Mouse (Mus musculus): ENCODE measurements around the gene Nhlrc4. TPM values are rescaled to one million over a fixed set of nuclear protein-coding genes. Genes with fewer than 3 reads are reported as not detected.

Nhlrc4 gene
- polyA plus RNA-seq, 1 experiment from 2014 or later = 0.12 TPM

DNA sequence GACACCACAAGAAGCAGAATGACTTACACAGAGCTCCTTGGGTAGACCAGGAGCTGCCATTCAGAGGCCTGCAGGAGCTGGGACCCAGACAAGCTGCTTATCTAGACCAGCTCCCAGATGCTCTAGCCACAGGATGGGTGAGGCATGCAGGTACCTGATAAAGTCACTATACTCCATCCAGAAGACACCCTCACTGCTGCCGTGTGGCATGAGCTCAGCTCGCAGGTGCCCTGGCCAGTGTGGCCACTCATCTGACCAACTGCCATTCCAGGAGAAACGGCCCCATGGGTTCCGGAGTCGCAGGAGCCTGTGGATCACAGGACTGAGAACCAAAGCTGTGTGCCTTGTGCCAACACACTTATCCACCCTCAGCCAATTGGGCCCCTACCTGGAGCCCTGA lies 16.8 kb upstream of the Nhlrc4 start:
- no peak overlapping the region for H3K9ac ChIP-seq (ENCODE audit: low read length)
- no peaks in the 10 kb centered on the region for H3K27me3 ChIP-seq (ENCODE audit: control insufficient read depth, insufficient read depth, low read length)
- 94% methylated on average over 5 of the region's 5 CpGs for WGBS
- no peaks in the 10 kb centered on the region for H3K9me3 ChIP-seq (replicated peaks; ENCODE audit: control insufficient read depth, low read length)
- H3K27ac ChIP-seq (ENCODE audit: low read length) = no peak overlapping the region
- H3K36me3 ChIP-seq (ENCODE audit: control insufficient read depth, insufficient read depth, low read length) = peaks cover 4% of the 10 kb centered on the region; the same call in 1 of the 2 replicates
- no peak for ATAC-seq (ENCODE audit: insufficient read depth, low FRiP score)
- H3K4me3 ChIP-seq (replicated peaks; ENCODE audit: low read length) = no peak overlapping the region
- no peak overlapping the region for H3K4me2 ChIP-seq (ENCODE audit: low read depth, low read length)
- H3K4me1 ChIP-seq (ENCODE audit: control insufficient read depth, insufficient read depth, low read length) = no peaks in the 10 kb centered on the region

DNA sequence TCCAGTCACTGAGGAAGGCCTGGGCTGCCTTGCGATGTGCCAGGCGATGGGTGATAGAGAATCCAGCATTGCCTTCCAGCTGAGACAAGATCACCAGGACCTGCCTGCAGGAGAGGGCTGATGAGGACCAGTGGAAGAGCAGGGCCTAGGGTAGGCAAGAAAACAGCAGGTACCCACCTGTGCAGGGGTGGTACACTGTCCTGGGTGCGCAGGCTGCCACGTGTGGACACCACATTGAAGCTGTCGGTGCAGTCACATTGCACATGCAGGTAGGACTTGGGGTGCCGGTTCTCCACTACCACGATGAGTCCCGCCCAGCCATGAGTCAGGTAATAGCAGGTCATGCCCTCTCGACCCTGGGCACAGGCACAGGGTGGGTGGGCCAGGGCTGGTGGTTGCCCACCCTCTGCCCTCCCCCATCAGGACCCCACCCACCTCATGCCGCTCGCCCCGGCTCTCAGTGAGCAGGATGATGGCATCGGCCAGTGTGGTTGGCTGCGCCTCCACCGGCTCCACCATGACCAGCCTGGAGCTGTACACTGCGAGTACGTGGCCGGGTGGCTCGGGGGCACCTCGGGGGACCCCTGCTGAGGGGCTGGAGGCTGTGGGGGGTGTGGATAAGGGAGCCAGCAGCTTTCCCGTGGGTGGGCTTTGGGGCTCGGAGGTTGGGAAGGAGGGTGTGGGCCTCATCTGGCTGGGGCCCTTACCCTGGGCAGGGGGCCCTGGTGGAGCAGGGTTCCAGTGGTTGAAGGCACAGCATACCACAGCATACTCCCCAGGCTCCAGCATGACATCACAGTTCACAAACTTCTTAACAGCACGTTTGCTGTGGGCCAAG lies 15.1 kb upstream of the Nhlrc4 start:
- Histone ChIP-seq H3K27ac (ENCODE audit: low read length) (no peak overlapping the region), H3K4me2 (ENCODE audit: low read depth, low read length) (no peak overlapping the region), H3K9me3 (replicated peaks; ENCODE audit: control insufficient read depth, low read length) (no peaks in the 10 kb centered on the region), H3K4me3 (replicated peaks; ENCODE audit: low read length) (no peak overlapping the region), H3K4me1 (ENCODE audit: control insufficient read depth, insufficient read depth, low read length) (no peaks in the 10 kb centered on the region), H3K27me3 (ENCODE audit: control insufficient read depth, insufficient read depth, low read length) (no peaks in the 10 kb centered on the region), H3K36me3 (ENCODE audit: control insufficient read depth, insufficient read depth, low read length) (peaks cover 4% of the 10 kb centered on the region; the same call in 1 of the 2 replicates), H3K9ac (ENCODE audit: low read length) (no peak overlapping the region)
- ATAC-seq (ENCODE audit: insufficient read depth, low FRiP score) = no peak
- WGBS = 89% methylated on average over 23 of the region's 23 CpGs

DNA sequence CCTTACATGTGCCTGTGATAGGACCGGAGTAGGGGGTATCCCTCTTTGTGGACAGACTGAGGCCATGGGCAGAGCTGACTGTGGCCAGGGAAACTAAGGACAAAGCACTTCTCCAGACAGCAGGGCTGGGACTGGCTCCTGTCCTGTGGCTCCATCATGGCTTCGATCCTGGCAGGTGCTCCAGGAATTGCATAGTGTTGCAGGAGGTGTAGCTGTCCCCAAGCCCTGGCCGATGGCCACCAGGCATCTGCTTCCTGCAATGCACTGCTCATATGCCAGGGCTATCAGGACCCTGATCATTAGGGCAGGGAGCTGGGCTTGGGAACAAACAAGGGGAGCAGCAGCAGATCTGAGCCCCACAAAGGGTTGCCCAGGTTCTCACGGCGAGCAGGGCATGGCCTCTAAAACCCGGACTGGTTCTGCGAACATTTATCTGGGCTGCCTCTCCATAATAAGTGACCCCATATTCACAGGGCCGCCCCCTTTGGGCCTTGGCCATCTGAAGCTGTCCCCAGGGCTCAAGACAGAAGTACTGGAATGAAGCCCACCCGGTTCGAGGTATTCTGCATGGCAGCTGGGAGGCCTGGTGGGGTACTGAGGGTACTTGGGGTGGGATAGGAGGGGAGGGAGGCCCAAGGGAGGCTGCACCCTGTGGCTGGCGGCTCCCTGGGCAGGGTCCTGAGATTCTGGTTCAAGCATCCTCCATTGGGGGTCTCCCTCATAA lies 14.2 kb upstream of the Nhlrc4 start:
- 90% methylated on average over 11 of the region's 11 CpGs for WGBS
- Histone ChIP-seq H3K4me2 (ENCODE audit: low read depth, low read length) (no peak overlapping the region), H3K9ac (ENCODE audit: low read length) (no peak overlapping the region), H3K4me3 (replicated peaks; ENCODE audit: low read length) (no peak overlapping the region), H3K36me3 (ENCODE audit: control insufficient read depth, insufficient read depth, low read length) (peaks cover 4% of the 10 kb centered on the region; the same call in 1 of the 2 replicates), H3K4me1 (ENCODE audit: control insufficient read depth, insufficient read depth, low read length) (no peaks in the 10 kb centered on the region), H3K9me3 (replicated peaks; ENCODE audit: control insufficient read depth, low read length) (no peaks in the 10 kb centered on the region), H3K27ac (ENCODE audit: low read length) (no peak overlapping the region), H3K27me3 (ENCODE audit: control insufficient read depth, insufficient read depth, low read length) (no peaks in the 10 kb centered on the region)
- no peak for ATAC-seq (ENCODE audit: insufficient read depth, low FRiP score)

- Histone ChIP-seq H3K36me3 (ENCODE audit: control insufficient read depth, insufficient read depth, low read length) (0 out of 2 replicates have a peak, but pooled peaks cover 4% of the 10 kb centered on the region), H3K4me3 (replicated peaks; ENCODE audit: low read length) (no peak overlapping the region), H3K4me2 (ENCODE audit: low read depth, low read length) (no peak overlapping the region), H3K9ac (ENCODE audit: low read length) (no peak overlapping the region), H3K9me3 (replicated peaks; ENCODE audit: control insufficient read depth, low read length) (no peaks in the 10 kb centered on the region), H3K4me1 (ENCODE audit: control insufficient read depth, insufficient read depth, low read length) (no peaks in the 10 kb centered on the region), H3K27me3 (ENCODE audit: control insufficient read depth, insufficient read depth, low read length) (peaks cover 9% of the 10 kb centered on the region), H3K27ac (ENCODE audit: low read length) (no peak overlapping the region)
- ATAC-seq (ENCODE audit: insufficient read depth, low FRiP score) = no peak
- WGBS = 88% methylated on average over 14 of the region's 14 CpGs
Measured at GRCm38 (mm10) chr17:25957586-25958051, 12.9 kb upstream of the Nhlrc4 start.

- no peak for ATAC-seq (ENCODE audit: insufficient read depth, low FRiP score)
- Histone ChIP-seq H3K27ac (ENCODE audit: low read length) (no peak overlapping the region), H3K4me2 (ENCODE audit: low read depth, low read length) (no peak overlapping the region), H3K36me3 (ENCODE audit: control insufficient read depth, insufficient read depth, low read length) (0 out of 2 replicates have a peak, but pooled peaks cover 4% of the 10 kb centered on the region), H3K4me1 (ENCODE audit: control insufficient read depth, insufficient read depth, low read length) (peaks cover 5% of the 10 kb centered on the region), H3K9me3 (replicated peaks; ENCODE audit: control insufficient read depth, low read length) (no peaks in the 10 kb centered on the region), H3K4me3 (replicated peaks; ENCODE audit: low read length) (no peak overlapping the region), H3K27me3 (ENCODE audit: control insufficient read depth, insufficient read depth, low read length) (peaks cover 18% of the 10 kb centered on the region), H3K9ac (ENCODE audit: low read length) (no peak overlapping the region)
- 81% methylated on average over 7 of the region's 7 CpGs for WGBS
Measured at GRCm38 (mm10) chr17:25956631-25957030, 11.9 kb upstream of the Nhlrc4 start.

GRCm38 (mm10) chr17:25956201-25956600 lies 11.4 kb upstream of the Nhlrc4 start:
- H3K4me3 ChIP-seq (replicated peaks; ENCODE audit: low read length) = no peak overlapping the region
- no peak overlapping the region for H3K27ac ChIP-seq (ENCODE audit: low read length)
- no peak overlapping the region for H3K4me2 ChIP-seq (ENCODE audit: low read depth, low read length)
- ATAC-seq (ENCODE audit: insufficient read depth, low FRiP score) = no peak
- no peak overlapping the region for H3K9ac ChIP-seq (ENCODE audit: low read length)
- H3K36me3 ChIP-seq (ENCODE audit: control insufficient read depth, insufficient read depth, low read length) = 0 out of 2 replicates have a peak, but pooled peaks cover 4% of the 10 kb centered on the region
- H3K4me1 ChIP-seq (ENCODE audit: control insufficient read depth, insufficient read depth, low read length) = peaks cover 7% of the 10 kb centered on the region
- no peaks in the 10 kb centered on the region for H3K9me3 ChIP-seq (replicated peaks; ENCODE audit: control insufficient read depth, low read length)
- 74% methylated on average over 7 of the region's 7 CpGs for WGBS
- peaks cover 22% of the 10 kb centered on the region for H3K27me3 ChIP-seq (ENCODE audit: control insufficient read depth, insufficient read depth, low read length)

DNA sequence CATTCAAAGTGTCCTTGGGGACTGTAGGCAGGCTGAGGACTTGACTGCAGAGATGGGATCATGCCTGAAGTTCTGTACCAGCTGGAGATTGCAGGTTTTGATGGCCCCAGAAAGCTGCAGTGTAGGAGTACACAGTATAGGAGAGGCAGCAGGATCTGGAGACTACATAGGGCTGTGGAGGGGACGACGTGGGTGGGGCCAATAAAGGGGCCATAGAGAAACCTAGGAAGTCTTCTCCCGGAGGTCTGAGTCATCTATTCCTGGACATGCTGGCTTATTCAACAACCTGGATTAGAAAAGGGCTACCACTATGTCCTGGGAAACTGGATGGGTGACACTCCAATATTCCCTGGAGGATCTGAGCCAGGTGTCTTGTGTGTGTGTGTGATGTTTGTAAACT lies 11.0 kb upstream of the Nhlrc4 start:
- H3K4me1 ChIP-seq (ENCODE audit: control insufficient read depth, insufficient read depth, low read length) = peaks cover 8% of the 10 kb centered on the region
- no peak overlapping the region for H3K9ac ChIP-seq (ENCODE audit: low read length)
- H3K27me3 ChIP-seq (ENCODE audit: control insufficient read depth, insufficient read depth, low read length) = peaks cover 27% of the 10 kb centered on the region
- no peak overlapping the region for H3K27ac ChIP-seq (ENCODE audit: low read length)
- 47% methylated on average over 3 of the region's 3 CpGs for WGBS
- no peak overlapping the region for H3K4me3 ChIP-seq (replicated peaks; ENCODE audit: low read length)
- H3K4me2 ChIP-seq (ENCODE audit: low read depth, low read length) = no peak overlapping the region
- ATAC-seq (ENCODE audit: insufficient read depth, low FRiP score) = no peak
- 0 out of 2 replicates have a peak, but pooled peaks cover 4% of the 10 kb centered on the region for H3K36me3 ChIP-seq (ENCODE audit: control insufficient read depth, insufficient read depth, low read length)
- no peaks in the 10 kb centered on the region for H3K9me3 ChIP-seq (replicated peaks; ENCODE audit: control insufficient read depth, low read length)

DNA sequence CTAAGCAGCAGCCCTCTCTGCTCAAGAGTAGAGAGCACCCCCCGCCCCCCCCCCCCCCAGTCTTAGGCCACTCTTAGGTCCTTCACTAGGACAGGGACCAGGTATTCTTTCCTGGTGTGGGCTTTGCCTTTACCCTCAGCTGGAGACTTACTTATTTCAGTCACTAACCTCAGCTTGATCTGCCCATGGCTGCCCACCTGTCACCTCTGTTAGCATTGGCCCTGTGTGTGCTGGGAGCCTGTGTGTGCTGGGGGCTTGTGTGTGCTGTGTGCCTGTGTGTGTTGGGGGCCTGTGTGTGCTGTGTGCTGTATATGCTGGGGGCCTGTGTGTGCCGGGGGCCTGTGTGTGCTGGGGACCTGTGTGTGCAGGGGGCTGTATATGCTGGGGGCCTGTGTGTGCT lies 9.9 kb upstream of the Nhlrc4 start:
- Histone ChIP-seq H3K27me3 (ENCODE audit: control insufficient read depth, insufficient read depth, low read length) (peaks cover 37% of the 10 kb centered on the region), H3K4me3 (replicated peaks; ENCODE audit: low read length) (no peak overlapping the region), H3K27ac (ENCODE audit: low read length) (no peak overlapping the region), H3K4me2 (ENCODE audit: low read depth, low read length) (no peak overlapping the region), H3K4me1 (ENCODE audit: control insufficient read depth, insufficient read depth, low read length) (peaks cover 8% of the 10 kb centered on the region), H3K9me3 (replicated peaks; ENCODE audit: control insufficient read depth, low read length) (no peaks in the 10 kb centered on the region), H3K9ac (ENCODE audit: low read length) (no peak overlapping the region), H3K36me3 (ENCODE audit: control insufficient read depth, insufficient read depth, low read length) (0 out of 2 replicates have a peak, but pooled peaks cover 4% of the 10 kb centered on the region)
- ATAC-seq (ENCODE audit: insufficient read depth, low FRiP score) = no peak
- 62% methylated on average over 2 of the region's 2 CpGs for WGBS

- Histone ChIP-seq H3K4me1 (ENCODE audit: control insufficient read depth, insufficient read depth, low read length) (peaks cover 8% of the 10 kb centered on the region), H3K27ac (ENCODE audit: low read length) (no peak overlapping the region), H3K9me3 (replicated peaks; ENCODE audit: control insufficient read depth, low read length) (no peaks in the 10 kb centered on the region), H3K4me2 (ENCODE audit: low read depth, low read length) (no peak overlapping the region), H3K36me3 (ENCODE audit: control insufficient read depth, insufficient read depth, low read length) (no peaks in the 10 kb centered on the region), H3K27me3 (ENCODE audit: control insufficient read depth, insufficient read depth, low read length) (peaks cover 38% of the 10 kb centered on the region), H3K4me3 (replicated peaks; ENCODE audit: low read length) (no peak overlapping the region), H3K9ac (ENCODE audit: low read length) (no peak overlapping the region)
- WGBS = 80% methylated on average over 5 of the region's 5 CpGs
- no peak for ATAC-seq (ENCODE audit: insufficient read depth, low FRiP score)
Measured at GRCm38 (mm10) chr17:25953161-25953560, 8.4 kb upstream of the Nhlrc4 start.

Data from stomach, embryonic 16.5 days (tissue).